Mouse (Mus musculus) hindbrain, embryonic 12.5 days (tissue): ENCODE results near the gene Rilpl1. TPM values are rescaled to one million over a fixed set of nuclear protein-coding genes. Genes with fewer than 3 reads are reported as not detected.

Source experiments
- ATAC-seq: fragments of 200-750 bp; cut with Nextera tagmentation; 2 replicates; pipeline ENCODE4 v1.8.0; 2017; ENCODE audit warnings: moderate TSS enrichment; ENCODE audit not compliant: low FRiP score
- H3K27ac ChIP-seq: fragments of 300-500 bp; sonication (generic); 2 replicates; pipeline ENCODE4 v1.5.1; 2016; ENCODE audit warnings: mild to moderate bottlenecking
- H3K27me3 ChIP-seq: fragments of 300-500 bp; sonication (generic); 2 replicates; pipeline ENCODE4 v1.6.1; 2016; ENCODE audit warnings: mild to moderate bottlenecking
- H3K36me3 ChIP-seq: fragments of 300-500 bp; sonication (generic); 2 replicates; pipeline ENCODE4 v1.6.1; 2016; ENCODE audit warnings: mild to moderate bottlenecking
- H3K4me1 ChIP-seq: fragments of 300-500 bp; sonication (generic); 2 replicates; pipeline ENCODE4 v1.6.1; 2016
- H3K4me2 ChIP-seq: fragments of 300-500 bp; sonication (generic); replicated peaks from 2 replicates; pipeline ENCODE4 v1.6.1; 2016; ENCODE audit warnings: mild to moderate bottlenecking
- H3K4me3 ChIP-seq: fragments of 300-500 bp; sonication (generic); 2 replicates; pipeline ENCODE4 v1.5.1; 2016; ENCODE audit warnings: mild to moderate bottlenecking
- H3K9ac ChIP-seq: fragments of 300-500 bp; sonication (generic); 2 replicates; pipeline ENCODE4 v1.6.1; 2016; ENCODE audit warnings: mild to moderate bottlenecking, moderate library complexity
- H3K9me3 ChIP-seq: fragments of 300-500 bp; sonication (generic); replicated peaks from 2 replicates; pipeline ENCODE4 v1.6.1; 2016; ENCODE audit warnings: mild to moderate bottlenecking
- WGBS: fragments of 180-500 bp; shearing (Covaris S2); methylation state at CpG from one replicate; pipeline ENCODE4 v1.1.7; 2016; 5-methylcytosine and 5-hydroxymethylcytosine counted together
- polyA plus RNA-seq: library from polyadenylated mRNA; unstranded; fragments of >200 nt; fragmentation: Nextera tagmentation; extraction: Ambion mirVana; gene quantifications from 2 replicates; pipeline ENCODE4 v1.2.1, GENCODE M21; 2016

The Rilpl1 gene
- polyA plus RNA-seq, 1 experiment from 2014 or later = 20.9 TPM

- H3K9ac ChIP-seq = peak overlapping the region; percentile 89
- H3K27me3 ChIP-seq = no peaks in the 10 kb centered on the region
- peak overlapping the region; percentile 95 for H3K27ac ChIP-seq
- peaks cover 10% of the 10 kb centered on the region; the same call in 1 of the 2 replicates for H3K36me3 ChIP-seq
- peak overlapping the region; percentile 66 for H3K4me2 ChIP-seq
- H3K4me3 ChIP-seq = peak overlapping the region; percentile 52
- WGBS = 8% methylated on average over 15 of the region's 15 CpGs
- H3K4me1 ChIP-seq = peaks cover 10% of the 10 kb centered on the region
- peak; percentile 62 for ATAC-seq
- H3K9me3 ChIP-seq = no peaks in the 10 kb centered on the region
Observed at GRCm38 (mm10) chr5:124483655-124484396, 47.4 kb downstream of the Rilpl1 start.

DNA sequence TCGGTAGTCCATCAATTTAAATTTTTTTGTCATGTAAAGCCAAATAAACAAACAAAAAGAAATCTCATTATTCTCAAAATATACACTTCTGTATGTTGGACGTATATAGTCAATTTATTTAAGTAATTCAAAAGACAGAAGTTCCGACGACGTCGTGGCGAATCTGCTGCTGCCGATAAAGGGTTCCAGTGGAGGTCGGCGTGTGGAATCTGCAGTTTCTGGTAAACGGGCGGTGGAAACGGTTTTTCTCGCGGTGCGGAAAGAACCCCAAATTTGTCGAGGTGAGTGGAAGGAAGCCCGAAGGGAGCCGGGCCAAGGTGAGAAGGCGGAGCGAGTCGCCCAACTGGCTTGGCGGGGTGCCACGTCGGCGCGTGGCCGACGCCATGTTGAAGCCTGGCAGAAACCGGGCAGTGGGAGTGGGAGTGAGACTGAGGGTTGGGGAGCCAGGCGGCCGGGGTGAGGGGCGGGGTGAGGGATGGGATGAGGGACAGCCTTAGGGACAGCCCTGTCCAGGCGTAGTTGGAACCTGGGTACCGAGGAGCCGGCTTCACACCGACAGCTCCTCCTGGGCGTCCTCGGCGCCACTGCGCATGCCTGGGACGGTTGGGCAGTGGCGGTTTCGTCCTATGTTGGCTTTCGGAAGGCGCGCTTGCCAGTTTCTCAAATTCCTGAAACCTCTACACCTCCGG, 48.1 kb downstream of the Rilpl1 start, which contains the start of gene Snrnp35:
Gene Snrnp35, plus strand, starts transcription at position 169 of the 689 bp plus-strand sequence.
- H3K27ac ChIP-seq = peak within 1 kb of the TSS; percentile 95
- H3K9ac ChIP-seq = peak within 1 kb of the TSS; percentile 89
- H3K4me1 ChIP-seq = peaks cover 14% of the 10 kb centered on the region
- under 1% methylated on average over 48 of the region's 48 CpGs for WGBS
- H3K4me3 ChIP-seq = peak within 1 kb of the TSS; percentile 52
- H3K27me3 ChIP-seq = no peaks in the 10 kb centered on the region
- peak within 1 kb of the TSS; percentile 66 for H3K4me2 ChIP-seq
- ATAC-seq = peak; percentile 94
- no peaks in the 10 kb centered on the region for H3K9me3 ChIP-seq
- H3K36me3 ChIP-seq = peaks cover 6% of the 10 kb centered on the region; the same call in 1 of the 2 replicates

GRCm38 (mm10) chr5:124482436-124482965, 48.7 kb downstream of the Rilpl1 start:
- ATAC-seq = no peak
- H3K27ac ChIP-seq = peak overlapping the region; percentile 95
- H3K9ac ChIP-seq = peak overlapping the region; percentile 89
- H3K36me3 ChIP-seq = peaks cover 4% of the 10 kb centered on the region; the same call in 1 of the 2 replicates
- no peaks in the 10 kb centered on the region for H3K9me3 ChIP-seq
- H3K4me3 ChIP-seq = peak overlapping the region; percentile 52
- 4% methylated on average over 13 of the region's 13 CpGs for WGBS
- no peaks in the 10 kb centered on the region for H3K27me3 ChIP-seq
- H3K4me1 ChIP-seq = peaks cover 20% of the 10 kb centered on the region
- peak overlapping the region; percentile 66 for H3K4me2 ChIP-seq

- Histone ChIP-seq H3K9me3 (no peaks in the 10 kb centered on the region), H3K27ac (no peak overlapping the region), H3K9ac (no peak overlapping the region), H3K4me2 (no peak overlapping the region), H3K4me1 (peaks cover 24% of the 10 kb centered on the region), H3K36me3 (no peaks in the 10 kb centered on the region), H3K4me3 (no peak overlapping the region), H3K27me3 (no peaks in the 10 kb centered on the region)
- 89% methylated on average over 4 of the region's 4 CpGs for WGBS
- no peak for ATAC-seq
Observed at GRCm38 (mm10) chr5:124481714-124482113, 49.5 kb downstream of the Rilpl1 start.

GRCm38 (mm10) chr5:124480119-124480518, 51.1 kb downstream of the Rilpl1 start:
- 73% methylated on average over 4 of the region's 4 CpGs for WGBS
- Histone ChIP-seq H3K4me2 (no peak overlapping the region), H3K9ac (no peak overlapping the region), H3K4me3 (no peak overlapping the region), H3K36me3 (no peaks in the 10 kb centered on the region), H3K9me3 (no peaks in the 10 kb centered on the region), H3K27ac (no peak overlapping the region), H3K4me1 (peaks cover 26% of the 10 kb centered on the region), H3K27me3 (no peaks in the 10 kb centered on the region)
- ATAC-seq = no peak

GRCm38 (mm10) chr5:124478873-124479204, 52.4 kb downstream of the Rilpl1 start:
- Histone ChIP-seq H3K36me3 (no peaks in the 10 kb centered on the region), H3K9ac (no peak overlapping the region), H3K4me3 (no peak overlapping the region), H3K4me2 (no peak overlapping the region), H3K27ac (no peak overlapping the region; the same call in 1 of the 2 replicates), H3K27me3 (no peaks in the 10 kb centered on the region), H3K4me1 (peaks cover 18% of the 10 kb centered on the region), H3K9me3 (no peaks in the 10 kb centered on the region)
- ATAC-seq = no peak
- 80% methylated on average over 1 of the region's 1 CpGs for WGBS

- H3K9ac ChIP-seq = no peak overlapping the region
- H3K4me3 ChIP-seq = no peak overlapping the region
- H3K27ac ChIP-seq = no peak overlapping the region
- no peaks in the 10 kb centered on the region for H3K9me3 ChIP-seq
- ATAC-seq = no peak
- 85% methylated on average over 6 of the region's 6 CpGs for WGBS
- H3K4me1 ChIP-seq = peaks cover 2% of the 10 kb centered on the region; the same call in 1 of the 2 replicates
- H3K36me3 ChIP-seq = peaks cover 20% of the 10 kb centered on the region
- no peak overlapping the region for H3K4me2 ChIP-seq
- H3K27me3 ChIP-seq = no peaks in the 10 kb centered on the region
Observed at GRCm38 (mm10) chr5:124470591-124471171, 60.5 kb downstream of the Rilpl1 start.

- no peak overlapping the region for H3K4me2 ChIP-seq
- H3K4me1 ChIP-seq = no peaks in the 10 kb centered on the region
- WGBS = 91% methylated on average over 6 of the region's 6 CpGs
- no peak for ATAC-seq
- no peak overlapping the region for H3K4me3 ChIP-seq
- no peaks in the 10 kb centered on the region for H3K27me3 ChIP-seq
- no peak overlapping the region for H3K9ac ChIP-seq
- no peak overlapping the region for H3K27ac ChIP-seq
- peaks cover 20% of the 10 kb centered on the region for H3K36me3 ChIP-seq
- no peaks in the 10 kb centered on the region for H3K9me3 ChIP-seq
Observed at GRCm38 (mm10) chr5:124469486-124469885, 61.7 kb downstream of the Rilpl1 start.

GRCm38 (mm10) chr5:124468365-124468764, 62.8 kb downstream of the Rilpl1 start:
- Histone ChIP-seq H3K36me3 (peaks cover 27% of the 10 kb centered on the region), H3K4me1 (no peaks in the 10 kb centered on the region), H3K4me2 (no peak overlapping the region), H3K27ac (no peak overlapping the region), H3K9me3 (no peaks in the 10 kb centered on the region), H3K9ac (no peak overlapping the region), H3K27me3 (no peaks in the 10 kb centered on the region), H3K4me3 (no peak overlapping the region)
- 93% methylated on average over 7 of the region's 7 CpGs for WGBS
- no peak for ATAC-seq

DNA sequence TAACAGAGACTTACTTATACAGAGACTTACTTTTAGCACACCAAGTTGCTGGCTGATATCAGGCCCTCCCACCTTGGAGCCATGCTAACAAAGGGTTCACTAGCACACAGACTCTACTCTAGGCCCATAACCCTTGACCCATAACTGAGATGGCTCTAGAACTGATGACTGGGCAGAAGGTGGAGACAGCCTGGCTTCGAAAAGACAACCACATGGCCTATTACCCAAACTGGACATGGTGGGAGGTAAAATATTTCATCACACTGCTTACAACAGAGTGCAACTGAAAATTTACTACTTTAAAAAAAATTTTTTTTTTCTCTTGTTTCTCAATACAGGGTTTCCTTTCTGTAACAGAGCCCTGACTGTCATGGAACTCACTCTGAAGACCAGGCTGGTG, 63.4 kb downstream of the Rilpl1 start:
- H3K36me3 ChIP-seq = peaks cover 33% of the 10 kb centered on the region
- no peak for ATAC-seq
- no peaks in the 10 kb centered on the region for H3K9me3 ChIP-seq
- no peaks in the 10 kb centered on the region for H3K27me3 ChIP-seq
- no peak overlapping the region for H3K27ac ChIP-seq
- 94% methylated on average over 1 of the region's 1 CpGs for WGBS
- H3K4me1 ChIP-seq = no peaks in the 10 kb centered on the region
- no peak overlapping the region for H3K4me2 ChIP-seq
- no peak overlapping the region for H3K4me3 ChIP-seq
- no peak overlapping the region for H3K9ac ChIP-seq

DNA sequence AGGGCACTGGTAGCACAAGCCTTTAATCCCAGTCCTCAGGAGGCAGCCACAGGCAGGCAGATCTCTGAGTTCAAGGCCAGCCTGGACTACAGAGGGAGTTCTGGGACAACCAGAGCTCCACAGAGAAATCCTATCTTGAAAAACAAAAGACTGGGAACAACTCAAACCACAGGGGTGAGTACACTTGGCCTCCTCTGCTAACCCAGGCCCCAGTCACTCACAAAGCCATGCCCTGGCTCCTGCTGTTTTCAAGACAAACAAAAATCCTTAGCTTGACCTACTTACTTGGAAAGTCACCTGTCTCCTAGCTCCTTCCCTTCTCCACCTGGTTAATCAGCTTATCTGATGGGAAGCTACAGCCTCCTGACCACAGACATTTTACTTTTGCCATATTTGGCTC, 66.3 kb downstream of the Rilpl1 start:
- Histone ChIP-seq H3K36me3 (peaks cover 59% of the 10 kb centered on the region), H3K9ac (no peak overlapping the region), H3K27me3 (no peaks in the 10 kb centered on the region), H3K4me3 (no peak overlapping the region), H3K9me3 (no peaks in the 10 kb centered on the region), H3K27ac (no peak overlapping the region), H3K4me2 (no peak overlapping the region), H3K4me1 (no peaks in the 10 kb centered on the region)
- no peak for ATAC-seq

DNA sequence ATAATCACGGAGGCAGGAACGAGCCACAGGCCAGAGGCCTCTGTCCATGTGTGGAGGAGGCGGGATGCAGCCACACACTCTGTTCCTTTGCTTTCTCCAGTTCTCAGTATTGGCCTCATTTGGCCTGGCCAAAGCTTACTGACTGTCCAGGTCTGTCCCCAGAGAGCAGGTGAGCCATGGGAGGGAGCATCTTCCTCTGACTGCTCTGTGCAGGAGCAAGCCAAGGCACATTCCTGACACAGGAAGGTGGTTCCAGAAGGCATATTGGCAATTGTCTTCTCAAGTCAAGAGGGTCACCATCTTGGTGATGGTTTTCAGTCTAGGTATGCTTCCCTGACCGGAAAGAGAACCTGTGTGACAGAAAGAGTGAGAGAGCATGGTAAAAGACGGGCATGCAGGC, 67.7 kb downstream of the Rilpl1 start:
- Histone ChIP-seq H3K4me3 (no peak overlapping the region), H3K27ac (no peak overlapping the region), H3K9ac (no peak overlapping the region), H3K9me3 (no peaks in the 10 kb centered on the region), H3K4me1 (no peaks in the 10 kb centered on the region), H3K27me3 (no peaks in the 10 kb centered on the region), H3K4me2 (no peak overlapping the region), H3K36me3 (peaks cover 65% of the 10 kb centered on the region)
- no peak for ATAC-seq
- 86% methylated on average over 5 of the region's 5 CpGs for WGBS
